Mouse (Mus musculus) brain, embryonic 18.5 days (tissue): ENCODE data around the gene Rbm17.
"Not testable (repeated sequence)": the region's sequence is repeated elsewhere in the genome, so short reads cannot be mapped to it uniquely, and the experiment has no call there.

Experiments used
- DNase-seq: peaks from one replicate; pipeline ENCODE4 v3.0.0-alpha.2; 2012; ENCODE audit warnings: low read depth, low spot score

The Rbm17 gene

DNA sequence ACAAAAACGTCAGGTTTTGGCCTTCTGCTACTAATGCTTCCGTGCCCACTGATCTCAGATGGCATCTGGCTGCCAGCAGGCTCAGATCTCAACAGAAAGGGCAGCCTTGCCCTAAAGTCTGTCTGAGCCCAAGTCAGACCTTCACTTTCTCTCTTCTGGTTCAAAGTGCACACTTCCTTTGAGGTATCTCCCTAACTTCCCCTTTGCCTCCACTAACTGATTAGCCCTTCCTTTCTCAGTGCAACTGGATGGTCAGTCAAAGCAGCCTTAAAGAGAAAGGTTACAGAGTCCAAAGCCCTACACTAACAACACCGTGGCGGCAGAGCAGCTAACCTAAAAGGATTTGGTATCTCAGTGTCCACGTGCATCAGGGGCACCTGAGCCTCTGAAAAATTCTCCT, 59.6 kb downstream of the Rbm17 start:
- DNase-seq, result no peak

DNA sequence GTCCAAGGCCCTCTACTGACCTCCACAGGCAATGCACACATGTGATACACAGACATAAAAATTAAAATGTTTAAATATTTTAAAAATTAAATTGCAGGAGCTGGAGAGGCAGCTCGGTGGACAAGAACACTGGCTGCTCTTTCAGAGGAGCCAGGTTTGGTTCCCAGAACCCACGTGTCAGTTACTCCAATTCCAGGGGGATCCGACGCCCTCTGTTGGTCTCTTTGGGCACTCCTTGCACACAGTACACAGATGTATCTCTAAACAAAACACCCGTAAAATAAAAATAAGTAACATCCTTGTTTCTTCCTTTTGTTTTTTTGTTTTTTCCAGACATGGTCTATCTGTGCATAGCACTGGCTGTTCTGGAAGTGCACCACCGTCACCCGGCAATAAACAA, 60.8 kb downstream of the Rbm17 start:
- no peak for DNase-seq

DNA sequence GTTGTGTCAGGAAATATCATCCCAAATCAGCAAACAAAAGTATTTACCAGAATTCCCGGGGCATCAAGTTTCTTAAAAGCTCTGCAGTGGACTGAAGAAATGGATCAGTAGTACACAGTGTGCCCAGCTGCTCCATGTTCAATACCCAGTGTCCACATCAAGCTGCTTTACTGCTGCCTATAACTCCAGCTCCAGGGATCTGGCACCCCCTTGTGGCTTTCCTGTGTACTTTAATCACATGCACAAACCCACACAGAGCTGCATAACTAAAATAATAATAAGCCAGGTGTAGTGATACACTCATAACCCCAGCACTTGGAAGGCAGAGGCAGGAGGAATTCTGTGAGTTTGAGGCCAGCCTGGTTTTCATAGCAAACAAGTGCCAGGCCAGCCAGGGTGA, 61.3 kb downstream of the Rbm17 start:
- no peak for DNase-seq

DNA sequence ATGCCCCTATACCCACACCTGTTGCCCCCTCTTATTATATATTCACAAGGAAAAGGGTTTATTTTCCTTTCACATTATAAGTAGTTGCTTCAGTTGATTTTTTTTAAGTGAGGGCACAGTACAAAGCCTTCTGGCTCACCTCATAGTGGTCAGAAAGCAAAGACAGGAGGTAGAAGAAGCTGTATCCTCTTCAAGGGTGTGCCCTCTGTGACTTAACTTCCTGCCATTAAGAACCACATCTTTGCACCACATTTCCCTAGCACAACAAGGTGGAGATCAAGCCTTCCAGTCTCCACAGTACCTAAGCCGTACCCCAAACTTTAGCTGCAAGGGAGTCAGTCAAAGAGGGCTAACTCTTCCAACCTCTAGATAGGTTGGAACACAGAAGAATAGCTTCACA, 61.8 kb downstream of the Rbm17 start:
- no peak for DNase-seq

DNA sequence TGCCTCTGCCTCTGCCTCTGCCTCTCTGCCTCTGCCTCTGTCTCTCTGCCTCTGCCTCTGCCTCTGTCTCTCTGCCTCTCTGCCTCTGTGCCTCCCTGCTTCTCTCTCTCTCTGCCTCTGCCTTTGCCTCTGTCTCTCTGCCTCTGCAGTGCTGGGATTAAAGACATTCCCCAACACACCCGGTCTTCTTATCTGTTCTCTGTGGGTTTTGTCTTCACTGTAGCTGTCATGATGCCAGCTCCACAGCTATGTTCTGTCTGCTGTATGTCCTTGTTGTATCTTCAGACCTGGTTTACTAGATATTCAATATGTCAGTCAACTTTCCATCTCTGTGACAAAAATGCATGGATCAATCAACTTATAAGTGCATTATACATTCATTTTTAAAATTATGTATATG, 62.4 kb downstream of the Rbm17 start:
- not testable (repeated sequence) for DNase-seq

DNA sequence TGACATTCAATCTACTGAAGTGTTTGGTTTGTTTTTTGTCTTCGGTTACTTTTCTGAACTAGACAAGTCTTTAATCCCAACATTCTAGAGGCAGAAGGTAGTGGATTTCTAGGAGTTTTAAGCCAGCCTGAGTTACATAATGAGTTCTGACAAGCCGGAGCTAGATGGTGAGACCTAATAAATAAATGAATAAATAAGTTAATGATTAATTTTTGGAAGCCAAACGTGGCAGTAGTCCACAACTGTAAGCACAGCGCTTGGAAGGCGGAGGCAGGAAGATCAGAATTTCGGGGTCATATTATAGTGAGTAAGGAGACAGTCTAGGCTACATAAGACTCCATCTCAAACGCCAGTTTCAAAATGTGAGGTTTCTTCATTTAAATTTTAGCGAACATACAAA, 68.0 kb downstream of the Rbm17 start:
- no peak for DNase-seq
